Mouse (Mus musculus): ENCODE measurements around the gene Tmem247.
A peak's percentile ranks its signal among the peaks of the same experiment; 100 is the strongest.

Gene Tmem247

DNA sequence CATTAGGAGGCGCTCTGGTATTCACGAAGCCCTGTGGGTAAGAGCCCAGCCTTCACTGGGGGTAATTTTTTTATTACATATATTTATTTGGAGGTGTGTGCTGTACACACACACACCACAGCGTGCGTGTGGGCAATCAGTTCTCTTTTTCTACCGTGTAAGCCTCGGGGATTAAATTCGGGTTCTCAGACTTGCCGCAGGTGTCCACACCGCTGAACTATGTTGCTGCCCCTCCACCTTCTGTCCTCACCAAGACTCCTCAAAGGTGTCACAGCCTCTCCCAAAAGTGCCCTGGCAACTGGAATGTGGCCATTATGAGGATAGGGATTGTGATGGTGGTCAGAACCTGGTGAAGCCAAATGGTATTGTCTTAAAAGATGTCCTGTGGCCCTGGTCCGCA, at the start of gene Tmem247:
Tmem247 (plus strand) TSS at position 301 of the 400 bp plus-strand sequence.
- no peak for DNase-seq

DNA sequence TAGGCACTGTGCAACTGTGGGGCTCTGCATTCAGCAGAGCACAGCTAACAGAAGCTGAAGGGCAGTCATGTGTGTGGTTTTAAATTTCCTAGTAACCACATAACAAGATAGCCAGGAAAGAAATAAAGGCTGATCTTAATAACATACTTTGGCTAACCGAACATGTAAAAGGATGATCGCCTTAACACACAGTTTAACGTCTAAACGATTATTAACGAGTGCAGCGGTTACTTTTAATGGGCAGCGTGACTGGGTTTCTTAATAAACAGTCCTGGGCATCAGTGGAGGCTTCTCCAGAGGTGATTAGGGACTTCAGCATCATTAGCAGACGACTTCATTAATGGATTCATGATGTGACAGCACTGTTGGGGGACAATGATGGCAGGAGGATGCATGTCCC, 46.6 kb upstream of the Tmem247 start:
- no peak for DNase-seq

DNA sequence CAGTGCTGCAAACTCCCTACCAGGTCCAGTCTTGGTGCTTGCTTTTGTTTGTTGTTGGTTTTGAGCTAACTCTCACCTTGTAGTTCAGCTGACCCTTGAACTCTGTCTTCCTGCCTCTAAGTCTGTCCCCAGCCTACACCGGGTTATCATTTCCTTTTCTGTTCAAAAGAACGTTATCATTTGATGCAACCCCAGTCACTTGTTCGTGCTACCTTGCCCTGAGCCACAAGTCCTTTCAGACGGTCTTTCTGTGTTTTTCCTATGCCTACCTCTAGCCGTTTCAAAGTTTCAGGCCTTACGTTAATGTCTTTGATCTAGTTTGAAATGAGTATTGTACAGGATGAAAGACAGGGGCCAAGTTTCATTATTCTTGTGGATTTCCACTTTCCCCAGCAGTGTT, 44.5 kb upstream of the Tmem247 start:
- no peak for DNase-seq

DNA sequence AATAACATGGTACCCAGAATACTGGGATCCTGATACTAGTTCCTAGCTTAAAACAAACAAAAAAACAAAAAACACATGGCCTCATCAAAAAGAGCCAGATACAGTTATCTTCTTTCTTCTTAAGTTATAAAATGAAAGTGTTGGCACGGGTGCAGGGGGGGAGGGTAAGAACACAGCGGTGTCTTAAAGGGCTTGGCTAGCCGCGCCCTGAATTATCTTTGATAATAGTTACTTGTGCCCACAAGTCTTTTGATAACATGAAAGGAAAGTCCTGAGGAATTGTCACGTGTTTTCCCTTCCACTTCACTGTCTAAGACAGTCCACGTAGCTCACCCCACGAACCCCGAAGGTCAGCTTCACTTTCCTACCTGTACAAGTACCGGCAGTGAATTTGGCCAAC, 40.2 kb upstream of the Tmem247 start:
- DNase-seq: peak; percentile 8

DNA sequence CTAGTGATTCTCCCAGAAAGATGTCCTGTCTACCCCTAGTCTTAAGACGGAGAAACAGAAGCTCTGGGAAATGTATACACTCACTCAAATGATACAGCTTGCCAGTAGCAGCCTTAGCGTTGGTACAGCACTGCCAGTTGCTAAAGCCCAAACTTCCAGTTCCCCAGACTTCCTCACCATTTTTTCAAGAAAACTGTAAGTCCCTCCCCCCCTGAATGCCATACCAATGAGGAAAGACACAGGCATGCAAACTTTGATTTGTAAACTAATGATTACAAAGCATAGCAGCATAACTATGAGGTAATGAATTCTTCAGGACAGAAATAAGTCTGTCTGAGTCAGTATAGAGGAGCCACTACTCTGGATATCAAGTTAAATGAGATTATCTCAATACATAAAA, 39.4 kb upstream of the Tmem247 start:
- DNase-seq: no peak

DNA sequence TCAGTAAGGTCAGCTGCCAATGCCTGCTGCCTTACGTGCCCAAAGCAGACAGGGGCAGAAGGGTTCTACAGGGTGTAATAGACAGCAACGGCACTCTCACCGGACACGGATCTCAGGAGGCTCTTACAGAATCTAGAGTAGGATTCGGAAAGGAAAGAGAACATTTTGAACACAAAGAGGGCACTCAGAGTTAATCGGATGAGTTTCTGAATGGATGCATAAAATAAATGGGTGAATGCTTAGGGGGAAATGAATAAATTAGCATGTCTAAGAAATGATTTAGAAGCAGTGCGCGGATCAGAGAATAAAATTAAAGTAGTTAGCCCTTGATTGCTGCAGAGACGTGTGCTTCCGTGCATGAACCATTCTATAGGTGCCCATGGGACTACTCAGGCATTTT, 37.1 kb upstream of the Tmem247 start:
- no peak for DNase-seq

DNA sequence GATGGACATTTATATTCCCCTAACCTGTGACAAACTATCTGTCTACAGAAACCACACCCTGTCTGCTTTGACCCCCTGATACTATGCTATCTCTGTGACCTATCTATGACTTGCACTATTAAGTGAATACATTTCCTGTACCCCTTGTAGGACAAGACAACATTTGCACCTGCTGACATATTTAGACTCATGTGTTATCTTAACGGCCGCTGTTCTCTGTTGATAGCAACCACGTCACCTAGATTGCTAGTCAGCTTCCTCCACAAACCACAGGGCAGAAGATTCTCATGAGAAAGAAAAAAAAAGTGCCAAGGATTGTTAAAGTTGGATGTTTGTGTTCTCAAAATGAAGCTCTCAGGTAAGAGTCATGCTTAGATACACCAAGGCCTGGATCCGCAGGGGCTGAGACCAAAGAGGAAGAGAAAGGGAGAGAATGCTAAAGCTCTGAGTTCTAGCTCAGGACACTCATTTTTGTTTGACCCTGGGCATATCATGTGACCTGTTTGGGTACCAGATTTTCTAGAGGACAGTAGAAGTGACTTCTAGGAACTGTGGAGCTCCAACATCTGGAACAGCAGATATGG, 36.6 kb upstream of the Tmem247 start:
- no peak for DNase-seq

DNA sequence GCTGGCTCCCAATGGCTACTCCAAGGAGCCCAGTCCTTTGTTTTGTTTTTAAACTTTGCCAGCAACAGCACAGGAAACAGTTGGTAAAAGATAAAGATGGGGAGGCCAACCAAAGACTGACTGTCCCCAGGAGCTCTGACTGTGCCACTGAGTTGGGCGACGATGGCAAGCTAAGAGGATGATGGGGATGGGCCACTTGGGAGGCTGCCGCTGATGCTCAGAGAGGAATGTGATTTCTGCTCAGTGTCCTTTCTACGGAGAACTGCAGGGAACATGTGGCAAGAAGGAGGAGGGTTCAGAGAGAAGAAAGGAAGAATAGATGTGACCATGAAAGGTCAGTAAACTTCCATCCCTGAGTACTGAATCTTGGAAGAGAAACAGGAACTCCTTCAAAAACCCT, 22.0 kb upstream of the Tmem247 start:
- DNase-seq: no peak

DNA sequence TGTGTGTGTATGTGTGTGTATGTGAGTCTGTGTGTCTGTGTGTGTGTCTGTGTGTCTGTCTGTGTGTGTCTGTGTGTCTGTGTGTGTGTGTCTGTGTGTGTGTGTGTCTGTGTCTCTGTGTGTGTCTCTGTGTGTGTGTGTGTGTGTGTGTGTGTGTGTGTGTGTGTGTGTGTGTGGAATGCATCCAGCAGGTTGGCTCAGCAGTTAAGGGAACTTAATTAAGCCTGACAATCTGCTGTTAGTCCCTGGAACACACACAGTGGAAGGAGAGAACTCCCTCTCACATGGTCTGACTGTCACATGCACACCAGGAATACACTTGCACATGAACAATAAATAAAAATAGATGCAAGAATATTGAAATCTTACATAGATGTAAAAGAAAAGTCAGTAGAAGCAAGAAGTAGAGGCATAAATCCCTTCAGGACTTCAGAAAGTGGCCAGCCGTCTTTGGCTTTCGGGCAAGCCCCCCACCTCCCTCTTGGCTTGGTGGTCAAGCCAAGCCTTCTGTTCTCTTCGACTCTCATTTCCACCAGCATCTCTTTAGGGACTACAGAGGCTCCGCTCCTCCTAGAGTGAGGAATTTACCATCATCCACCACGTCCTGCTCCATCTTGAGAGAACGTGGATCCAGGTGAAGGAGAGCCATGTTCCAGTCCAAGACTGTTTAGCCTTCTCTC, 19.5 kb upstream of the Tmem247 start:
- DNase-seq: no peak

DNA sequence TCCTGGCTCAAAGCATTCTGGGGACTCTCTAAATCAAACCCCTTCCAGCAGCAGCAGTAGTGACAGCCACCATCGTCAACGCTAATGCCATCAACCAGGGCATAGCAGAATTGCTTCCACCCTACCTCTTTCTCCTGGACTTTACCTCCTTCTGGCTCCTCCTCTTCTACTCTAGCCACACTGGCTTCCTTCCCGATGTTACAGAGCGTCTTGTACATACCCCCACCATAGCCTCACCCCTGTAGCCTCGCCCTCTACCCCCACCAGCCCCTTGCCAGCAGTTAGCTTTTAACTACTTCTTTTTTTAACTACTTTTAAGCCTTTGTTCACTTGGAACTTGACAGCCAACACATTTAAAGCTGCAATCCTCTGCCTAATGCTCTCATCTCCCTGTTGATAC, 17.3 kb upstream of the Tmem247 start:
- DNase-seq: no peak

DNA sequence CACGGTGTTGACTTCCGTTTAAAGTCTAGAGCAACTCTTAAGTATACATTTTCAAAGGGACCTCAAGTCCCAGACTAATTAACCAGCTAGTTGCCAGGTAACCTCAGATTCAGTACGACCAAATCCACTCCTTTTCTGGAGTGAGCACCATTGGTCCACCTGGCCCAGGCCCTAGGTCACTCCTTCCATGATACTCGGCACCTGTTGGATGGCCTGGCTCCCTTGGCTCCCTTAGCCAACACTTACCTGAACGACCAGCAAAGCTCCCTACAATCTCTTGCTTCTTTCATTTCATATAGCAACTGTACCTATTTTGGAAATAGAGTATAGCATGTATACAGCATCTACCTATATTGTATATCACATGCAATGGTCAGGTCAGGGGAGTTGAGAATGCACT, 16.6 kb upstream of the Tmem247 start:
- no peak for DNase-seq

DNA sequence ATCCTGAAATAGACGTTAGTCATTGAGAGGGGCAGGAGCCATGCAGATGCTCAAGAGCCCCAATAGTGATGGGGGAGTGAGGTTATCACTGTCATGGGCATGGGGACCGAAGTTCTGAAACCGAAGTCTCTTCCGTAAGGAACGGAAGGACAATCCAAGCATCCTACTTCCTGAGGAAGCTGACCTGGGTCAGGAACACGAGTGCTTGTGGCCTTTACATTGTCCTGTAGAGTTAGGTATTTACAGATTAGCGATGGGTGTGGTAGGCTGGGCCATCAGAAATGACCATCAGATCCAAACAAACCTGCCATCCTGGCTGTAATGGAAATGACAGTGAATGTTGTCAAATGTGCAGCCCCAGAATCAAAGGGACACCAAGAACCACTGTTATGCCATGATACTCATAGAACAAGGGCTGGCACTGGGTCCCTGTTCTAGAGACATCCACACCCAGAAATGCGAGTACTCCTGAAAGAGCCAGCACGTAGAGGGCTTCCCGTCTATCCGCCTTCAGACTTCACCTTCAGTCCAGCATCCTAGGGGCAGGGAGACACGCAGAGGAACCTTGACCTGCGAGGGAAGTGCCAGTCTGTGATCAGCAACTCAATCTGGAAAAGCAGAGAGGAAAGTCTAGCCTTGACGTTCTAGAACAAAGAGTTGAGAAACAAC, 14.6 kb upstream of the Tmem247 start:
- DNase-seq: no peak

DNA sequence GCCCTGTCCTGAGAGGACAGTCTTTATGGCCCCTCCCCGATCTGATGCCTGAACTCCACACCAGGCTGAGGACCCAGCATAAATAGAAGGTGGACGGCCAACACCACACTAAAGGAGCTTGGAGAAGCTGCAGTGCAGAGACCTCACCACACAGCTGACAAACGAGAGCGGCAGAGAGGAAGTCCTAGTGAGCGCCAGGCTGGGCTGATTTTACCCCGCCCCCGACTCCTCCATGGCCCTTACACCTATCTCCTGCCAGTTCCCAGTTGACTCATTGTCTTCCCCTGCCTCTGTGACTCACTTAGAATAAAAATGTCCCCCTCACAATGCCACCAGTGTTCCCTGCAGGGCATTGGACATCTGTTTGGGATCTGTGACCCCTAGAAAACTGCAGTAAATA, 13.6 kb upstream of the Tmem247 start:
- no peak for DNase-seq

DNA sequence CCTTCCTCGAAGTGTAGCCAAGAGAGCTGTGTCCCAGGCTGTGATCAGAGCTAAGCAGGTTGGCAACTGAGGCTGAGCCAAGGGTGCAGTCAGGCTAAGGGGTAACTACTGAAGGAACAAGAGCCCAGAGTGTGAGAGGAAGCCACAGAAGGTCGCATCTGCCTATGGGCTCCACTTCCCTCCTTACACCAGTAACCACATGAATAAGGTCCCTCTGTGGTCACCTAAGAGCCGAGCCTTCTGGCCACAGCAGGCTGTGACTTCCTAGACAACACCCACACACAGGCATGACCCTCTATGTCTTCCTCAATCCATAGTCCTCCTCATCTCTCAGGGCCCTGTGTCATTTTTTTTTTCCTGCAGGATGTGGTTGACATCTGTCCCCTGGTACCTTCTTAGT, 12.9 kb upstream of the Tmem247 start:
- DNase-seq: no peak

DNA sequence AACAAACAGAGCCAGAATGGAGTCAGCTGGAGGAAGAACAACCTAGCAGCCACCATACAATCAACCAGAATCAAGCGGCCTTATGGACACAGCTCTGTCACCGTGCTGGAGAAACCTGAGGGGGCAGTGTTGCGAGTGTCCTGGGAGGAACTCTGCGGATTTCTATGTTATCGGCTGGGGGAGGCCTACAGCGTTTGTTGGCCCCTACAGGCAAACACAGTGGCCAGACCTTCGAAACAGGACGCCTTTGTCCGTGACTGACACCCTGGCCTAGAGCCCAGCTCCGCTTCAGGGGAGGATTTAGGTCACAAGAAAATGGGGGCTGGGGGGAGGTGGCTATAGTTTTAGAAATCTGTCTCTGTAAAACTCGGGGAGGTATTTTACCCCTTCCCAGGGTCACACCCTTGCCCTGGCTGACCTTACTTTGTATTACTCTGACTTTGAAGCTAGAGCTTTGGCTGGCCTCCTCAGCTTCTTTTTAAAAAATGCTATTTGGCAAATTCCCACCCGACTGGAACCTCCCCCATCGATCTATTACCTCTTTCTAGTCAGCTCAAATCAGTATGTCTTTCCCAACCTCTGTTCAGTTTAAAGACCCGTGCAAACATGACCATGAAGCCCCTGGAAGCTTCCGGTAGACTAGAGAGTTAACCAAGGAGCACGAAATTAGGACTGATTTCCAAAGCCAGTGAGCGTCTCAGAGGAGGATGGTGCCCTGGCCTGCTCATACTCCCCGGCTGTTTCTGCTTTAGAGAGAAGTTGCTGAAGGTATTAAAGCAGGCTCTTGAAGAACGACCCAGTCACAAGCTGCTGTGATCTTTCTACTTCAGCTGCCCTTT, 11.6 kb upstream of the Tmem247 start:
- peak; percentile 33 for DNase-seq

DNA sequence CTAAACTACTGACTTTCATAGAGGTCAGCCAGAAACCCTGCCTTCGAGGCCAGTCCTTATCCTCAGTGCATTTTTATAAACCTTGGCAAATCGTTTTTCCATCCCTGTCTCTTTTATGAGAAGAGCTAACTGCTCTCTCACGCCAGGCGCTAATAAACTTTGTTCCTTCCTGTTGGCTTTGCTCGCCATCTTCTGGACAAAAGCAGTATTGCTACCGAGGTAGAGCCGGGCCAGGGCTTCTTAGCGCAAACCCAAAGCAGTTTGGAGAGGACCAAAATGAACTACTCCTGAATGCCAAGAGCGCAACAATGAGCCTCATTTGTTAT, 11.0 kb upstream of the Tmem247 start:
- peak; percentile 63 for DNase-seq

DNA sequence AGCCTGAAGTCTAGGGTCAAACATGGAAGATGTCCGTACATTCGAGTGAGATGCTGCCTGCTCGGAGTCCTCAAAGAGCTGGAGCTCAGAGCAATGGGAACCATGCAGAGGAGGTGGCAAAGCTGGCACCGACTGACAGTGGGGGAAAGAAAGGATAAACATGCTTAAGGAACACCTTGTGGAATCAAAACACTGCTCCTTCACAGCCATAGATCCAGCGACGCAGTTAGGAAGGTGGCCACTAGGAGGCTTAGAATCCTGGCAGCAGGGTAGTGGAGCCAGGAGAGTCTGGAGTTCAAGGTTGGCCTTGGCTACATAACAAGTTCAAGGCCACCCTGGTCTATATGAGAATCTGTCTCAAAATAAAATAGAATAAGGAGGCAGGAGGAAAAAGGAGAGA, 10.5 kb upstream of the Tmem247 start:
- no peak for DNase-seq

DNA sequence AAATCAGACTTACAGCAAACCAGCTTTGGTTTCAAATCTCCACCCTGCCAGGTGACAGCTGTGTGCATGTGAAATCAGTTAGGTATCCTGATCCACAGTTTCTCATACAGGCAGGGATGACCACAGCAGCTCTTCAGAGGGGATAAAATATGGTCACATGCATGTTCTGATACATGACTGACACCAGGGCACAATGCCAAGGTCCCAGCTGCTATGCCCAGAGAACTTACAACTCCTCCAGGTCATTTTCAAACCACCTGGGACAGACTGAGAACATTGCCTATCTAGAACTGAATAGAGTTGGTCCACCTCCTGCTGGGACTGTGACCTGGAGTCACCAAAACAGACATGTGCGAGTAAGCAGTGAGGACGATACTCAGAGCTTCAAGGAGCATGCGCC, 10.1 kb upstream of the Tmem247 start:
- DNase-seq: no peak

DNA sequence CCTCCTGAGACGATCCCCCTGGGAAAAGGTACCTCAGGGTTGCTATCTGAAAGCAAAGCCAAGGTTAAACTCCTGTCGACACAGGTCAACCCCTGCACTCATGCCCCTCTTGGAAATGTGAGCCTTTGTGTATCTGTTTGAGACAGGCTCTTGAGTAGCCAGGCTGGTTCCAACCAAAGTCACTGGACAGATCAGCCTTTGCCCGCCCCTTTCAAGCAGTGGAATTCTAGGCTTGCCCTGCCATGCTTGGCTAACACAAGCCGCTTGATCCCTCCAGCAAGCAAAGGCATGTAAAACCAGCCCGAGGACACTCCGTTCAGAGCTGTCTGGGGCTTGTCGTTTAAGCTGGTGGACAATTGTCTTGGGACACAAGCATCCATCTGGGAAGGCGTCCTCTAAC, 8.8 kb upstream of the Tmem247 start:
- no peak for DNase-seq

DNA sequence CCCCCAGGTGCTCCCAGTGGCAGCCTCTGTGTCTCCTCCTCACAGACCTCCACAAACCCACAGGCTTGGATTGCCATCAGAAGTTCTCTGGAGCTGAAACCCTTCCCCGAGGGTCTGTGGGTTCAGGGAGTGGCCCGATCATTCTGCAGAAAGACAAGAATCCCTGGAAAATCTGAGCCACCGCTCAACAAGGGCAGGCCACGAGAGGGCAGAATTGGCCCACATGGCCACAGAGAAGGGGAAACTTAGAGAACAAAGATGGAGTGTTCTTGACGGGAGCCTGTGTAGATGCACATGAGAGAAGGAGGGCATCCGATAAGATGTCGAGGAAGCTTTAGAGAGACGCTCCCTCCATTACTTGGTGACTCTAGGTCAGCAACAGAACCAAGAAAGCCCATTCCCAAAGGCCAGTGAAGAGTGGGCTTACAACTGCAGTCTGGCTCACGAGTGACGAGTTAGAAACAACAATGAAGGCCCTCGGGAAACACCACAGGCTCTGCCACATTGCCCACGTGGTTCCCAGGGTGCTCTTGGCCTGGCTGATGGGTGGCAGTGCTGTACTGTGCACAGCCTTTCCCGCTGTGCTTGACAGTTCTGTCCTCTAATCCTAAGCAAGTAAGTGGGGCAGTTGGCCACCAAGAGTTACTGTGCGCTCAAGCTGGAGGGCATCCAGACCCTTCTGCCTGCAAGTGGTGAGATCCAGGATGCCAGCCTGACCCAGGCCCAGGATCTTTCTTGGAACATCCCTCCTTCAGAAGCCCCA, 7.2 kb upstream of the Tmem247 start:
- no peak for DNase-seq

DNA sequence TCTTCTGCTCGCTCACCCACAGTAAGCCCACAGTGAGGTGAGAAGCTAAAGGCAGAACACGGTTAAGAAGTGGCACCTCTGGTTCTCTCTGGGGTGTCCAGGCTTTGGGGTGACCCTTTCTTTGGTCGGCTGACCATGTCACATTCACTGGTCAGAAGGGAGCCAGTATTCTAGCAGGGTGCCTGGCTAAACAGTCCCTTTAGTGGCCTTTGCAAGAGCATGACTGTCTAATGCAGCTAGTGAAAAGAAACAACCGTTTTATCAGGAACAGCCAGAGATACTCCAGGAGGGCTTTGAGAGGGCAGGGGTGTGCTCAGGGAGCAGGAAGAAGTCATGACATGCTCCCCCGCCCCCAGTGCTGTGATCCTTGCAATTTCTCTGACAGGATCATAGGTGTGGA, 5.9 kb upstream of the Tmem247 start:
- DNase-seq: no peak

DNA sequence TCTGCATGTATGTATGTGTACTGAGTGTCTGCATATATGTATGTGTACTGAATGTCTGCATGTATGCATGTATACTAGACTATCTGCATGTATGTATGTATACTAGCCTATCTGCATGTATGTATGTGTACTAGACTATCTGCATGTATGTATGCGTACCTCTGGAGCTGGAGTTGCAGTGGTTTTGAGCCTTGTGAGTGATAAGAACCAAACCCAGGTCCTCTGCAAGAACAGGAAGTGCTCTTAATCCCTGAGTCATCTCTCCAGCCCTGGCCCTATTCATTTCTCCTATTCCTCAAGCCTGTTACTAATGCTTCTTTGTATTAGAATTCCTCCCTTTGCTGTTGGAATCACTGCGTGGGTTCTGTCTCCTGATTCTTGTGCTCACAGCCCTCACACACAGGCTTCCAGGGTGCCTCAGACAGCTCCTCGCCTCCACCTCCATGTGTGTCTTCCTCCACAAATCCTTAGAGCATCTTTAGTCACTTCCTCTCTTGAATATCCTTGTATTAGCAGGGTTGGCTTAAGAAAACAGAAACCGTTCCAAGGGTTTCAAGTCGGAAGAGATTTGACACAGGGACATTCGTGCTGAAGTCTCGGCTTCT, 4.0 kb upstream of the Tmem247 start:
- no peak for DNase-seq

DNA sequence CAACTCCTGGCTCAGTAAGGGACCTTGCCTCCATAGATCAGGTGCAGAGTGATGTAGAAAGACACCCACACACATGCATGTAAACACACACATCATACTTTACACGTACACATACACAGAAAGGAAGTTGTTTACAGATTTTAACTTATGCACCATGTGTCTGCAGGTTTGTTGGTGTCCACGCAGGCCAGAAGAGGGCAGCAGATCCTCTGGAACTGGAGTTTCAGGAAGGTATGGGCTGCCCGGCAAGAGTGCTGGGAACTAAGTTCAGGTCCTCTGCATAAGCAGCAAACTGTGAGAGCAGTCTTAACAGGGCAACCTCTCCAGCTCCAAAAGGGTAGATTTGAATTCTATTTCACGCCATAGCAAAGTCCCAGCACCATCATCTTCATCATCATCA, 1.6 kb upstream of the Tmem247 start:
- no peak for DNase-seq
